Mouse (Mus musculus) neural tube, embryonic 14.5 days (tissue): Measurements from ENCODE around the gene Rpsa. TPM values are rescaled to one million over a fixed set of nuclear protein-coding genes. Genes with fewer than 3 reads are reported as not detected.

ENCODE experiments used
- ATAC-seq: fragments of 200-750 bp; cut with Nextera tagmentation; 2 replicates; pipeline ENCODE4 v1.8.0; 2017; ENCODE audit warnings: low read depth, mild to moderate bottlenecking, moderate TSS enrichment, moderate library complexity
- H3K27ac ChIP-seq: fragments of 300-500 bp; sonication (generic); 2 replicates; pipeline ENCODE4 v1.5.1; 2014; ENCODE audit warnings: low read depth, mild to moderate bottlenecking, control low read depth, low read length, moderate library complexity, mixed read lengths
- H3K27me3 ChIP-seq: fragments of 300-500 bp; sonication (generic); 2 replicates; pipeline ENCODE4 v1.6.1; 2014; ENCODE audit warnings: low read length; ENCODE audit not compliant: control insufficient read depth, insufficient read depth
- H3K36me3 ChIP-seq: fragments of 300-500 bp; sonication (generic); 2 replicates; pipeline ENCODE4 v1.6.1; 2014; ENCODE audit warnings: low read length, mixed read lengths; ENCODE audit not compliant: control insufficient read depth, insufficient read depth
- H3K4me1 ChIP-seq: fragments of 300-500 bp; sonication (generic); 2 replicates; pipeline ENCODE4 v1.6.1; 2014; ENCODE audit warnings: low read length; ENCODE audit not compliant: control insufficient read depth, insufficient read depth
- H3K4me2 ChIP-seq: fragments of 300-500 bp; sonication (generic); 2 replicates; pipeline ENCODE4 v1.6.1; 2014; ENCODE audit warnings: mild to moderate bottlenecking, low read depth, low read length, control low read depth
- H3K4me3 ChIP-seq: fragments of 300-500 bp; sonication (generic); 2 replicates; pipeline ENCODE4 v1.5.1; 2014; ENCODE audit warnings: low read depth, low read length, control low read depth, mixed read lengths
- H3K9ac ChIP-seq: fragments of 300-500 bp; sonication (generic); replicated peaks from 2 replicates; pipeline ENCODE4 v1.6.1; 2014; ENCODE audit warnings: low read depth, mild to moderate bottlenecking, control low read depth, low read length, mixed read lengths
- H3K9me3 ChIP-seq: fragments of 300-500 bp; sonication (generic); 2 replicates; pipeline ENCODE4 v1.6.1; 2016; ENCODE audit warnings: low read length; ENCODE audit not compliant: control insufficient read depth
- WGBS: fragments of 180-500 bp; shearing (Covaris S2); extraction: QIAGEN DNeasy Blood & Tissue Kit; methylation state at CpG from one replicate; pipeline ENCODE4 v1.1.7; 2014; 5-methylcytosine and 5-hydroxymethylcytosine counted together
- polyA plus RNA-seq: library from polyadenylated mRNA; unstranded; fragments of >200 nt; fragmentation: Nextera tagmentation; extraction: Ambion mirVana; gene quantifications from 2 replicates; pipeline ENCODE4 v1.2.1, GENCODE M21; 2014

The Rpsa gene
- polyA plus RNA-seq, 1 experiment from 2014 or later, result 1,113 TPM

GRCm38 (mm10) chr9:120171295-120171694, 43.8 kb downstream of the Rpsa start:
- Histone ChIP-seq H3K9me3 (no peaks in the 10 kb centered on the region), H3K36me3 (no peaks in the 10 kb centered on the region), H3K4me1 (no peaks in the 10 kb centered on the region), H3K27me3 (no peaks in the 10 kb centered on the region), H3K9ac (no peak overlapping the region), H3K4me3 (no peak overlapping the region), H3K27ac (no peak overlapping the region), H3K4me2 (no peak overlapping the region)
- 48% methylated on average over 5 of the region's 5 CpGs for WGBS
- ATAC-seq, result no peak

DNA sequence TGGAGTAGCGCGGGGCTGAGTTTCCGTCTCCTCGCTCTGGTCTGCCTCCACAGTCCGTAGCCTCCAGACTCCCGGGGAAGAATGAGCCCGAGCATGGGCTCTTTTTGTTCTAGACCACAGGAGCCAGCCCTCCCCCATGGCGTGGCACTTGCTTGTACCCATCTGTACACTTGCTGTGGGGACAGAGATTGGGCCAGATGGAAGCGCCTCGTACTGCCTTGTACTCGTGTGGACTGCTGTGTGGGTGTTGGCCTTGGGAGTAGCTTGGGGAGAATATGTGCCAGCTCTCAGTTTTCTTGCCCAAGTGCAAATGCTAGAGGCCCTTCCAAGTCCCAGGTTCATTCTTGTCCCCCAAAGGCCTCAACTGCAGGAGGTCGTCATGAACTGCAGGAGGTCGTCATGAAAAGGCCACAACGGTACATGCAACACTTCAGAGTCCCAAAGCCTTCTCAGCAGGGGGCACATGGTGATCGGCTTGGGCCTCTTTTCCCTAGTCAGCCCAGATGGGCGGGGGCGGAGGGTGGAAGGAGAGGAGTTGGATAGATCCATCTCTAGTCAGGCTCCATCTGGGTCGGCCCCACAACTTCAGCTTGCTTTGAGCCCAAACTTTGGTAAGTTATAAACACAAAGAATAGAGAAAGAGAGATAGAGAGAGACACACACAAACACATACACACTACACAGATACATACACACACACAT, 47.1 kb downstream of the Rpsa start:
- Histone ChIP-seq H3K4me1 (no peaks in the 10 kb centered on the region), H3K4me2 (no peak overlapping the region), H3K36me3 (no peaks in the 10 kb centered on the region), H3K27me3 (no peaks in the 10 kb centered on the region), H3K9me3 (no peaks in the 10 kb centered on the region), H3K27ac (no peak overlapping the region), H3K4me3 (no peak overlapping the region), H3K9ac (no peak overlapping the region)
- WGBS, result 85% methylated on average over 18 of the region's 18 CpGs
- ATAC-seq, result no peak

DNA sequence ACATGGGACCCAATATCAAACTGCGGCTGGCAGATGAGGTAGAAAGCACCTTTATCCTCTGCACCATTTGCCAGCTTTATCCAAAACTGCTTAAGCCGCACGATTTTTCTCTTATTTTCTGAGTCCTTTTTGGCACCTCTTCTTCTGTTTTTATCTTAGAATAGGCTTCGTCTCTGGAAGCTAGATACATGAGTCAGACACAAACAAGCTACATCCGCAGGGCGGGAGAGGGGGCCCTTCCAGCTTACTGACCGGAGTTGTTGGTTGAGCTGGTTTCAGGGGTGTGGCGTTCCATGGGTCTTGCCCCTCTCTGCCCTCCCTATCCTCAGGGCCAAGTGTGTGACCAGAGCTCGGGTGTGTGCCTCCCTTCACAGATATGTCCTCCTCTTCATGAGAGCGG, 51.3 kb downstream of the Rpsa start:
- 92% methylated on average over 10 of the region's 10 CpGs for WGBS
- Histone ChIP-seq H3K4me3 (no peak overlapping the region), H3K9ac (no peak overlapping the region), H3K36me3 (no peaks in the 10 kb centered on the region), H3K27ac (no peak overlapping the region), H3K27me3 (no peaks in the 10 kb centered on the region), H3K4me1 (no peaks in the 10 kb centered on the region), H3K4me2 (no peak overlapping the region), H3K9me3 (no peaks in the 10 kb centered on the region)
- no peak for ATAC-seq

Other genes with a start within 250 kb of the Rpsa start
- gene Wdr48, start 232.8 kb upstream of the Rpsa start, polyA plus RNA-seq, result 55.6 and 68.5 TPM in 2 replicates
- gene Gorasp1, start 190.1 kb upstream of the Rpsa start, polyA plus RNA-seq, result 20.6 and 23.3 TPM in 2 replicates
- 0.54 and 0.74 TPM in 2 replicates for gene Ttc21a, start 190.1 kb upstream of the Rpsa start, polyA plus RNA-seq
- 0.20 and 0.75 TPM in 2 replicates for gene Csrnp1, start 143.0 kb upstream of the Rpsa start, polyA plus RNA-seq
- 0.03 TPM in 1 of 2 replicates, not detected in the other for gene Xirp1, start 104.1 kb upstream of the Rpsa start, polyA plus RNA-seq
- 7.1 and 9.8 TPM in 2 replicates for gene Cx3cr1, start 57.8 kb upstream of the Rpsa start, polyA plus RNA-seq
- not detected in 2 replicates for gene Ccr8, start 35.6 kb upstream of the Rpsa start, polyA plus RNA-seq
- 38.1 and 43.8 TPM in 2 replicates for gene Slc25a38, start 17.3 kb upstream of the Rpsa start, polyA plus RNA-seq
- gene Mobp, start 22.0 kb downstream of the Rpsa start, polyA plus RNA-seq, result 0.16 and 0.52 TPM in 2 replicates
- gene Myrip, start 173.8 kb downstream of the Rpsa start, polyA plus RNA-seq, result 5.2 and 6.3 TPM in 2 replicates